Mouse (Mus musculus) stomach, postnatal 0 days (tissue): ENCODE data around the gene Scarf1.

Experiments
- CTCF ChIP-seq: IDR thresholded peaks from 2 replicates; pipeline ENCODE4 v1.5.1; 2016; ENCODE audit warnings: antibody characterized with exemption, low read depth, mild to moderate bottlenecking, moderate library complexity
- EP300 ChIP-seq: optimal IDR thresholded peaks from 2 replicates; pipeline ENCODE3; 2016; ENCODE audit warnings: antibody characterized with exemption

GRCm38 (mm10) chr11:75498126-75498525 is 15.2 kb upstream of the Scarf1 start:
- no peak for TF ChIP-seq CTCF
- no peak for TF ChIP-seq EP300
